Mouse (Mus musculus) cortical plate, adult 2 months (tissue): ENCODE measurements around the gene C1galt1.

Source experiments
- CTCF ChIP-seq: fragments of 200-500 bp; IDR thresholded peaks from 2 replicates; pipeline ENCODE4 v1.5.1; 2011; ENCODE audit warnings: mild to moderate bottlenecking, control low read depth, low read length; ENCODE audit not compliant: insufficient read depth; ENCODE audit errors: extremely low read depth
- POLR2A ChIP-seq: fragments of 200-500 bp; IDR thresholded peaks from 2 replicates; pipeline ENCODE4 v1.6.1; 2011; ENCODE audit warnings: mild to moderate bottlenecking, low read length, control low read depth; ENCODE audit not compliant: insufficient read depth; ENCODE audit errors: extremely low read depth

- no peak for TF ChIP-seq POLR2A
- no peak for TF ChIP-seq CTCF
Observed at GRCm38 (mm10) chr6:7803765-7804542, 40.7 kb upstream of the C1galt1 start.
